Mouse (Mus musculus) neural tube, embryonic 10.5 days (tissue): ENCODE measurements around the gene Rbm20.
"Not testable (repeated sequence)": the region's sequence is repeated elsewhere in the genome, so short reads cannot be mapped to it uniquely, and the experiment has no call there.

ENCODE experiments used
- DNase-seq: peaks from one replicate; pipeline ENCODE4 v3.0.0-alpha.2; 2017; ENCODE audit warnings: low spot score; ENCODE audit errors: extremely low spot score

The Rbm20 gene

DNA sequence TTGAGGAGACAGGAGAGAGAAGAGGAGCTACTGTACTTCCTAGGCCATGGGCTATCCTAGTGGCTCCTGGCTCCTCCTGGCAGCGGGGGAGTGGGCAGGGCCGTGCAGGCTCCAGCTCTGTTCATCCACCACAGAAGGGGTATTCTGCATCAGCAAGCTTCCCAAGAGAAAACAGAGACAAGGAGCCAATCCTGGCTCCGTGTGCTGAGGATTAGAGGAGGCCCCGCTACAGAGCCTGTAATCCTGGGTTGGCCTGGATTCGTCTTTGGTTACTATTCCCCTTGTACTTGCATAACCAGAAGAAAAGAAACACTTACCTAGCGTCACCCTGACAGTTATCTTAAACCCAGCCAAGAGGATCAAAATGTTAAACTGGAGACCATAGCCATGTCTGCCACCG, 112.5 kb downstream of the Rbm20 start:
- no peak for DNase-seq

DNA sequence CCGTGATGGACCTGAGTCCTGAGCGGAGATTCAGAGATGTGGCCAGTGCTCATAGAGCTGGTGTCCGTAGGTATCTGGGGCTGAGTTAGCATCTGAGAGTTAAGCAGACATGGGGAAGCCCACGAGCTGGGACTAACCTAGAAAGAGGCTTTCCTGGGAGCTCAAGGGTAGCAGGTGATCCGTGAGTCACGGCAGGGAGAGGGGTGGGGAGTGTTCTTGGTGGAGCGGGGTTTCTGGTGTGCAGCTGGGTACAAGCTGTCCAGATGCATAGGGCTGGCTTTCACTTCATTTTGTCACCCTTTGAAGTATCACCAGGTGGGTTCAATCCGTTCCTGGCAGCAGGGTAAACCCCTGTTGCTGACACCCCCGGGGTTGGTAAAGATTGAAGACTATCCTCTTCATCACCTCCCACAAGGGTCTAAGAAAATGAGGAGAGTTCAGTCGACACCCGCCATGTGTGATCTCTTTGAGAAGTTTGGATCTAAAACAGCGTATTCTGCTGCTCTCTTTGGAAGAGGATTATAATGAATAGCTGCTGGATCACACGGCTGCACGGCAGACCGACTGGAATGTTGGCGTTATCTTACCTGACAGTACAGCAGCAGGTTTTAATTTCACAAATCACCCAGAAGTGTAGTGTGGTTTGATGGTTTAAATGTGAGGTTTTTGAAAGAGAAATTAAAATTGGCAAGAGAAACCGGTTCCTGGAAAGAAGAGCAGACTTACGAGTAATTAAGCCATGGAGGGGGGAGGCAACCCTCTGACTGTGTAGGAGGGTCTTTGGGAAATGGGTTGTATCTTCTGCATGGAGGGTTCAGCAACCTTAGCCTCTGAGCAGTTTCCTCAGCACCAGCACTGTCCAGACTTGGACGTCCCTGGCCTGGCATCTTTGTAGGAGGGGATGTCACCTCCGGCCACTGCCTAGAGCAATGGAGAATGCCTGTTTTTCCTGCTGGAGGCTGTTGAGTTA, 114.9 kb downstream of the Rbm20 start:
- no peak for DNase-seq

DNA sequence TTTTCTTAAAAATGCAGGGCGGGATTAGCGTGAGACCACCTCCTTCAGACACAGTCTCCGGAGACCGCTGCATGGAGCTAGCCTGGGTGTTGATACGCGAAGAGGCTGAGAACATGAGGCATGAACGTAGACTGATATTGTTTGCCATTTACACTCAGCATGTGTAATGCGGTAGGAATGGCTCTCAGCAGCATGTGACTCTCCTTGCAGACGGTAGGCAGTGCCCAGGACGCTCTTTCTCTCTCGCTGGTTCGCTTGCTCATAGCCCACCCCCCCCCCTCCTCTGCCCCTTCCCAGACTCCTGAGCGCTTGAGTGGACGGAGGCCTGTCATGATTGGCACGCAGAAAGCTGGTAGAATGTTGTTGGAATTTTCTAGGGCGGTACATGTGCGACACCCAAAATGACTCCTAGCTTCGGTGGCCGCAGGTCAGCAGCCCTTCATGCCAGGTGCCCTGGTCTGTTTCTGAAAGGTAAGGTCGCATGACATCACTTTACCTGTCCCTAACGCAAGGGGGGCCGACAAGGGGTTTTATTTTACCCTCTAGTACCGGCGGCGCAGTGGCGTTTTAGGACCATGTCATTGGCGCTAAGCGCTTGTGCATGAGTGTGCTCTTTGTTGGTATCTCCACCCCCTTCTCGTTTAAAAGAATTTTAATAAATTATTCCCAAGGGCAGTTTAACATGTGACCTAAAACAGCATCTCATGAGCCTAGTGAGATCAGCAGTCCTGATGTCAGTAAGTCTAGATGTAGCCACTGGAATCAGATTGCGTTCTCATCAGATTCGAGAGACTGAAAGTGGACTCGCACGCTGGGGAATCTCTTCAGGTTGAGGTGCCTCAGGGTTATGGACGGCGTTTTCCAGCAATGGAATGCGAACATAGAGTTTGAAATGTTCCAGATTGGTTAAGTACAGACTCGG, 116.1 kb downstream of the Rbm20 start:
- no peak for DNase-seq

DNA sequence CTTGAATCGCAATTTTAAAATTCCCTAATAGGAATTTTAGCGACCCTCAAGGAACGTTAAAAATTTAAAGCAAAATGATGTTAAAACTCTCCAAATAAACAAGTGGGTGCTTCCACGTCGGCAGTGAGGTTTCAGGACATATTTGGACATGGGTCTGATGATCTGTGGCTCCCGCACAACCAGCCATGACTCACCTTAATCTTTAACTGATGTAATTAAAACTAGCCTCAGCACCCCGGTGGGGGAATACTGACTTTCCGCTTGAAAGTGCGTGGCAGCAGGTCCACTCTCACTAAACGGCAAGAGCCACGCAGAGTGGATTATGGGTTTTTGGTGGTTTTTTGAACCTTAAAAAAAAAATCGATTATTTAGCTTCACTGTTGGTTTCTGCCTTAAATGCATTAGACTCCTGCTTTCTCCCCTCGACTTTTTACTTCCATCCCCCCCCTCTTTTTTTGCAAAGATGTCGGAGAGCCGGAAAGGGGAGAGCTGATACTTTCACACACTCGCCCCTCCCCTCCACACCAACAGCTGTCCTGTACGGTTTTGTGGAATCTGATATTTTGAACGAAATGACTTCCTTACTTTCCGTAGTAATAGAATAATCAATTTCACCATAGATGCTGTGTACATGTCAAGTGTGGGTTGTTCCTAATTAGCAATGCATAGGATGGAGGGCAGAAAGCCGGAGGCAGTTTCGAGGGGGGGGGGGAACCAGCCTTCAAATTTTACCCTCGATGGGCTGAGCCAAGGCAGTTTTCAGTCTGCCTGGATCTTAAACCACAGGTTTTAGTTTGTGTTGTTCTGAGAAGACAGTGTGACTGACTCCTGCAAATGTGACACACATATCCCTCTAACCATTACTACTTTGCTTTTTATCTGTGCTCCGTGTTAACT, 117.1 kb downstream of the Rbm20 start:
- no peak for DNase-seq

DNA sequence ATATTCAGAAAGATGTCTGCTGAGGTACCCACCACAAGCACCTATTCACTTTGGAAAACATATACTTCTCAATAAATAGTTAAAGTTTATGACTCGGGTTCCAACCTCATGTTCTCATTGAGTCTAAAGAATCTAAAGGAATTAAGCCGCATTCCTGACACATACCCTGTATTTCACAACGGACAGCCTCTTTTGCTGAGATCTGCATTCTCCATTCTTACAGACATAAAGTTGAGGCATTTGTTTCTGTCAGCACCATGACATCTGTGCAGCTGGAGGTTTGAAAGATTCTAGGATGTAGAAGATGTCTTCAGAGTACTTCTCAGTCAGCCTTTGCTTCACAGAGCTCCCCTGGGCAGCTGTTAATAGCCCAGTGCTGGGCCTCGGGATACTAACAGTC, 117.9 kb downstream of the Rbm20 start:
- DNase-seq = no peak

DNA sequence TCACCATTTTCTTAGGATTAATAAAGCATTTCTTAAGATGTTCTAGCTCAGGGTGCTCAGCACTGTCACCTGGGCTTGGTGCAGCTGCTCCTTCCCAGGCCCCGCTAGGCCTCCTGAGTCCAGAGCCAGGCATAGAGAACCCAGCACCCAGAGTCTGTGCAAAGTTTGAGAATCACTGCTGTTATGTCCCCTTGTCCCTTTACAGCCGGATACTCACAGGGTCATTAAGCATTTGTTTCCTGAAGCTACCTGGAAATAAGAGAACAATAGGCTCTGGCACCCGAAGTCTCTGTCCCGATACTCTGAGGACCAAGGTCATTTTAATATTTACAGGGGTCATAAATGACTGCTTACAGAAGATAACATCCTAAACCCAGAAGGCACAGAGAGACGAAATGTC, 118.9 kb downstream of the Rbm20 start:
- DNase-seq = no peak

DNA sequence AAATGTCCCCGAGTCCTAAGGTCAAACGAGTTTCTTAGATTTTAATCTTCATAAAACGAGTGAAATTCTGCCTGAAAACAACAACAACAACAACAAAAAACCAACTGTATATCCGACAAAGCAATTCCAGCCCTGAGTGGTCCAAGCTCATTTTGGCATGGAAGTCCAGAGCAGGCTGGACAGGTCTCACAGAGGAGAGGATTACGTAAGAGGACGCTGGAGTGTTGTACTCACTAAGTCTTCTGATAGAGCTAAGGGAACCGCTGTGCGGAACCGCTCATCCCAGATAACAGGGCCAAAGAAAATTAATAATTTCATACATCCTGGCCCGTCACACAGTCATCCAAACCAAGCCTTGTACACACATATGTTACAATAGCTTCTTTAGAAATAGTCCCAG, 120.7 kb downstream of the Rbm20 start:
- DNase-seq = no peak

DNA sequence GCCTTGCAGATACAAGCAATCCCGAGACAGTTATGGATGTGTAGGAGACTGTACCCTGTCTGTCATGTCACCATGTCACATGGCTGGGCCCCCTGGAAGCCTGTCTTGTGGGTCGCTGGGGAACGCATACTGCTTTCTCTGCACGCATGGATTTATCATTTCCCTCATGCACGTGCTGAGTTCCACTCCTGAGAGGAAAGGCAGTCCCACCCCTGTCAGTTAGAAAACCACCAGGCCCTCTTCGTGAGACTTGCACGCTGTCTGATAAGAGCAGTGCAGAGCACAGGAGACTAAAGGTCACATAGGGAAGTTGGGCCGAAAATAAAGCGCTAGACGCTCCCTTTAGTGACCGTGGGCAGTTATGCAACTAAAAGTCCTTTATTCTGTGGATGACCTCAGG, 122.8 kb downstream of the Rbm20 start:
- no peak for DNase-seq

DNA sequence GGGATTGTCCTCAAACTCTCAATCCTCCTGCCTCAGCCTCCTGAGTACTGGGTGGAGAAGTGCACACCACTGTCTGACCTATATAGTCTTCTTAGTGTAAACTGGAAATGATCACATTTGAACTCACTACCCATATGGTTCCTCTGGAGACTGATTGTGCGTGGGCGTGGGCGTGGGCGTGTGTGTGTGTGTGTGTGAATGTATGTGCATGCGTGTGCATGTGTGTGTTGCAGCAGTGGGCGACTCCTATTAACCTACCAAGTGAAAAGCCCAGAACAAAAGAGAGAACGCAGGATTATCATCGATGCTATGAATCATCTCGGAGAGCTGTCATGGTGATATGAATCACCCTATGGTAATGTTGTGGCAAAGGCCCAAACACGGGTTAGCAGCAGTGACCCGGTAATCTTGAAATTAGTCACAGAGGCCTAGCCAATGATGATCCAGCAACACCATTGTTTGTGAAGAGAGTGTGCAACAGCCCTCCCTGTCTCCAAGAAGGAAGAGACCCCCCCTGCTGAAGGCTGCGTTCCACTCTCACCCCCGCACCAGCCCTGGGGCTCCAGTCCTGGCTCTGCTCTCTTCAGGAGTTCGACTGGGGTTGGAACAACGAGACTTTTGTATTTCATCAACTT, 123.4 kb downstream of the Rbm20 start:
- DNase-seq = no peak

DNA sequence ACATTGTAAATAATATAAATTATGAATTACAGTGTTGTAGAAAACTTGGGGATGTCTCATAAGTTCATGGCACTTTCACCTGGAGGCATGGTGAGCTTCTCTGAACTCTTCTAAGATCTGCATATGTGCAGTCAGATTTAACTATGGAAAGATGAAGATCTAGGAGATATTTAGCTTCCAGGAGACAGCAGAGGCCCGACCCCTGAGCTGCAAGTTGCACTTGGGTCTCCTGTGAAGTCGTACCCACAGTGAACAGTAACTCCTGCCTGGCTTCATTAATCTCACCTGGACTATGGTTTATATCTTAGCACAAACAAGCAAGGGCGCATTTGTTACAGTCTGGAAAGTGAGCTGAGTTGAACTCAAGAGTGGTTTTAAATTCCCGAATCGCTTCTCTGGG, 124.3 kb downstream of the Rbm20 start:
- no peak for DNase-seq

DNA sequence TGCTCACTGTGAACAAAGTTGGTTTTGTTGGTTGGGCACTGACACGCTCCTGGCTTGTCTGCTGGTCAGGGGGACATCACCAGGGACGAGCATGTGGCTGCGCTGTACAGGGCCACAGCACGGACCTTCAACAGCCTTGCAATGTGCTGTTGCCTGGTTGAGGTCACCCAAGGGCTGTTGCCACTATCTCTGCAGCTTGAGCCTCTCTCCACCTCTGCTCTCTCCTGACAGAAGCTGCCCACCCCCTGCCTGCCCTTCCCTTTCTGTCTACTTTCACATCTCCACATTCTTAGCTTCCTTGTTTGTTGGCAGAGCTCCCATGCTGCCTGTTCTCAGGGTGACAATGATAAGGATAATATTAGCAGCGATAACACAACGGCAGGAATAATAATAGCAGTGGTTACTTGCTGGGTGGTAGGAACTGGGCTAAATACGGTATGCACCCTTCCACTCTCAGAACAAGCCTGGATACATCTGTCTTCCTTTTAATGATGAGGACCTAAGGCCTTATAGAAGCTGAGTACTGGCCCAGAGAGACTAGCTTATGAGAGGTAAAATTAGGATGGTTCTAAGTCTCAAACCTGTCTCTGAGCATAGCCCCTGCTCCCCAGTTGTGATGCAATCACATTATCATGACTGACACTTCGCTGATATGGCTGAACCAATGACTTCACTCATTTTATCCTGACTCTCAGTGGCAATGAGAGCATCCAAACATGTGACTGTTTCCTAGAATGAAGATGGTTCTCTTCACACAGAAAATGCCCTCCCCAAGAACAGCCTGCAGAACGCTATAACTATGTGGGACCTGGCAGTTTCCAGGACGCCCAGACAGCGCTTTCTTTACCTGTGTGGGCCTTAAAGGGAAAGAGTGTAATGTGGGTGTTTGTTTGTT, 124.9 kb downstream of the Rbm20 start:
- no peak for DNase-seq

DNA sequence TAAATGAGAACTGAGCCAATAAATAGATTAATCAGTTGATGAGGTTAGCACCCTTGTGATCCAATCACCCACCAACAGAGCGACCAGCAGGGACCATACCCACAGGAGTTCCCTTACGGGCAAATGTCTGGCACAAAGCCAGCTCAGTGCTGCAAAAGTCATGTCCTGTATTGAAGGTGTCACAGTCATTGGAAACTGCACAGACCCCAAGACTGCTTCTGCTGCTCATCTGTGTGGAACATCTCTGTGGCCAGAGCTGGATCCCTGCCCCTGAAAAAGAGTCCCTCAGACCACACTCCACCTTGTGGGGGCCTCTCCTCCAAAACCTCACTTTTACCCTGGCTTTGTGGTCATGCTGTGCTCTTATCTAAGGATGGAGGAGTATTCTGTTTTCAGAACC, 126.8 kb downstream of the Rbm20 start:
- DNase-seq = no peak

DNA sequence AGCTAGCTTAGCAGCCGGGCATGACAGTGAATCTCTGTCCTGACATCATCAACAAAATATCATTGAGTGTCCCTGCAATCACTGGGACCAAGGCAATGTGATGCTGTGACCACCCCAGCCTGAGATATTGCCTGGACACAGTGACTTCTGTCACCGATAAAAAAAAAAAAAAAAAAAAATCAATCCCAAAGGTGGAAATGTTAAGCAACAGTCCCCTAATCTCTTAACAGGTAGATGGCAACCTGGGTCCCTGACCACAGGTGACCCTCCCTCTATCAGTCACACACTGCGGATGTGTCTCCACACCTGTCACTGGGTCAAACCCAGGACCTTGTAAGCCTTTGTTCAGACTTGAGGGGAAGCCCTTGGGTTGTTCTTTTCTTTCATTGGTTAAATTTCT, 128.0 kb downstream of the Rbm20 start:
- no peak for DNase-seq

DNA sequence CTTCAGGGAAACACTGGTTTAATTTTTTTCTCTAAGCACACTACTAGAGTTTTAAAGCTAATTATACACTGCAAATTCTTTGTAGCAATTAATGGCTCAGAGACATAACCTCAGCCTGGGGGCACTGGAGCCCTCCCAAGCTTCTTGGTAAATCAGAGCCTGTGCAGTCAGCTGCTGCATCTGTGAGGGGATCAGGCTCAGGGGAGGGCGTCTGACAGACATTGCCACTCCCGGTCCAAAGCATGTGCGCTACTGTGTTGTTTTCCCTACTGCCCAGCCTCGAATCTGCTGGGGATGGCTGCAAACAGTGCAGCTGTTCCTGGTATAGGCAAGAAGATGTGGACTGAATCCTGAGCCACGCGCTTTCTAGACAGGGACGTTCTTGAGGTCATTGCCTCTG, 129.0 kb downstream of the Rbm20 start:
- DNase-seq = no peak

DNA sequence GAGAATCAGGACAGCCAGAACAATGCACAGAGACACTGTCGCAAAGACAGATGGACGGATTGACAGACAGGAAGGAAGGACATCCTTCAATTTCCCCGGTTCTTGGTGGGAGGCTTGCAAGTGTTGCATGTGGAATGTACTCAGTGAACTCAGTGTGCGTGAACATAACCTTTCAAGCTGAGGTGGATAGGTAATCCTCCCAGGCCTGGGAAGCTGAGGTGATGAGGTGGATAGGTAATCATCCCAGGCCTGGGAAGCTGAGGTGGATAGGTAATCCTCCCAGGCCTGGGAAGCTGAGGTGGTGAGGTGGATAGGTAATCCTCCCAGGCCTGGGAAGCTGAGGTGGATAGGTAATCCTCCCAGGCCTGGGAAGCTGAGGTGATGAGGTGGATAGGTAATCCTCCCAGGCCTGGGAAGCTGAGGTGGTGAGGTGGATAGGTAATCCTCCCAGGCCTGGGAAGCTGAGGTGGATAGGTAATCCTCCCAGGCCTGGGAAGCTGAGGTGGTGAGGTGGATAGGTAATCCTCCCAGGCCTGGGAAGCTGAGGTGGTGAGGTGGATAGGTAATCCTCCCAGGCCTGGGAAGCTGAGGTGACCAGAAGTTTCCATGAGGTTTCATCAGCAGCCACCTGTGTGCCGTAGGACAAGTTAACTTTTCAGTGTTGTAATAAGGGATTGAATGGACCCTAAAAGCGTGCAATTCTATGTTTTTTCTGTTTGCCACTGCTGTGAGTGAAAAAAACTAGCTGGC, 129.6 kb downstream of the Rbm20 start:
- not testable (repeated sequence) for DNase-seq

DNA sequence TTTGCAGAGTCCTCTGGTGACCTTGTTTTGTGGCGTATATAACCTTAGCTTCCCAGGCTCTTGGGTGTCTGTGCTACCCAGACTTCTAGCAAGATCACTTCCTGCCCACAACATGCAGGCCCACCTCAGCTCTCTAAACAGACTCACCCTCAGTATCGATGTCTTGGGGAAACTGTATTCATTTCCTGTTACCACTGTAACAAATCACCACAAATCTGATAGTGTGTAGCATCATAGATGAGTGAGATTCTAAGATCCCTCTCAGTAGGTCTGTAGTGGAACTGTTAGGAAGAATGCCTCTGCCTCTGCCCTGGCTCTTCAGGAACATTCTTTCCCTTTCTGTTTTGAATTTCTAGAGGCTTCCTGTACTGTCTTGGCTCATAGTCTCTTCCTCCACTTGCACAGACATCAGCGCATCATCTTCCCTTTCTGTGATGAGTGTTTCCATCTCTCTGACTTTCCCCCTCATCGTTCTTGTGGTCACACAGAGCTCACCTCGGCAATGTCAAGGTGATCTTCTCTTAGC, 130.2 kb downstream of the Rbm20 start:
- no peak for DNase-seq

DNA sequence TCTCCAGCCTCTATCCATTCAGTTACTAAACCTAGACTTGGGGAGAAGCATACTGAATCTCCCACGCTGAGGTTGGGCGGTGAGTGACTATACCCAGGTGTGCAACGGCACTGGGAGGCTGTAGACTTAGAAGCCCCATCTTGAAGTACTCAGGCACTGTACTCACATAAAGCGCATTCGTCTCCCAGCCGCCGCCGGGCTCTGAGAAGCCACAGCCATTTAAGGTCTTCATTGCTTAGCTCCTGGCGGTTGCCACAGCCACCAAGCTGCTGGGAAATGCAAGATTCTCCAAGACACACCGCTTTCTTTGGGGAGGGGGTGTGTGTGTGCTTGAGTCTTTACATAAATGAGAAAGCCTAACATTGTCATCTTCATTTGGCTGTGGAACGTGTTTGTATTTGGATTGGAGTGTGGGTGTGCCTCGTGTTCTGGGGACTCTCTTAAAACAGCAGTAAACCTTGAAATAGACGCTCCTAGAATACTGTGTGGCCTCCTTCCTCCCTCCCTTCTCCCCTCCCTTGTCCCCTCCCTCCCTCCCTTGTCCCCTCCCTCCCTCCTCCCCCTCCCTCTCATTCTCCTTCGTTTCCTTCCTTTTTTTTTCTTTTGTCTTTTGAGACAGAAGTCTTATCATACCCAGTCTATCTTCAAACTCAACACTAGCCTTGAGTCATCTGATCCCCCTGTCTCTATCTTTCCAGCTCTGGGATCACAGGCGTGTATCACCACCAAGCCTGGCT, 131.1 kb downstream of the Rbm20 start:
- no peak for DNase-seq
